Mouse (Mus musculus) layer of hippocampus, adult 2 months (tissue): ENCODE data around the gene Cfap58. TPM values are rescaled to one million over a fixed set of nuclear protein-coding genes. Genes with fewer than 3 reads are reported as not detected.
A peak's percentile ranks its signal among the peaks of the same experiment; 100 is the strongest.

ENCODE experiments used
- DNase-seq, 2 experiments: peaks; one replicate each; pipeline ENCODE4 v3.0.0; 2022; ENCODE audit warnings: low spot score in 2 of 2
- H3K27ac ChIP-seq: fragments of 200-600 bp; 2 replicates; pipeline ENCODE4 v1.8.1; 2022
- H3K4me3 ChIP-seq: fragments of 200-600 bp; 2 replicates; pipeline ENCODE4 v1.8.1; 2022; ENCODE audit warnings: mild to moderate bottlenecking
- CTCF ChIP-seq: fragments of 200-600 bp; conservative IDR thresholded peaks from 2 replicates; pipeline ENCODE4 v1.8.1; 2022; ENCODE audit warnings: antibody characterized with exemption, mild to moderate bottlenecking, moderate library complexity
- long read RNA-seq, 2 experiments: library from polyadenylated mRNA; stranded (forward); transcript quantifications; one replicate each; pipeline ENCODE4 v2.0.0; 2021; ENCODE audit warnings: borderline mapping rate in 2 of 2
- total RNA-seq, 2 experiments: library from RNA; stranded (reverse); gene quantifications; 2 replicates each; pipeline ENCODE4 v1.2.3; 2021

Gene Cfap58
- under 1 TPM; 0.34 to 0.49 TPM for total RNA-seq
- long read RNA-seq, experiment 1, partial matches to known transcripts, result 0 of 1 reads
- long read RNA-seq, experiment 1, other reads (novel, unspliced or antisense), result 1 of 1 reads
- long read RNA-seq, experiment 2, partial matches to known transcripts, result 0 of 1 reads
- long read RNA-seq, experiment 2, other reads (novel, unspliced or antisense), result 1 of 1 reads

GRCm38 (mm10) chr19:47937443-47938406 is at the start of gene Cfap58:
Cfap58 (plus strand) TSS chr19:47937675.
- peak; percentile 44 for TF ChIP-seq CTCF
- DNase-seq, result peak in 1 of 2 experiments; percentile 36
- Histone ChIP-seq H3K4me3 (peak within 1 kb of the TSS; percentile 54), H3K27ac (no peak within 1 kb of the TSS)

GRCm38 (mm10) chr19:47888037-47888436 is 49.4 kb upstream of the Cfap58 start:
- no peak overlapping the region for H3K4me3 ChIP-seq
- no peak overlapping the region for H3K27ac ChIP-seq
- no peak for DNase-seq
- no peak for TF ChIP-seq CTCF

- no peak overlapping the region for H3K27ac ChIP-seq
- H3K4me3 ChIP-seq, result no peak overlapping the region
- DNase-seq, result no peak
- no peak for TF ChIP-seq CTCF
Measured at GRCm38 (mm10) chr19:47890489-47891130, 46.9 kb upstream of the Cfap58 start.

- TF ChIP-seq CTCF, result no peak
- Histone ChIP-seq H3K27ac (no peak overlapping the region), H3K4me3 (no peak overlapping the region)
- no peak for DNase-seq
Measured at GRCm38 (mm10) chr19:47891562-47892312, 45.7 kb upstream of the Cfap58 start.

- H3K27ac ChIP-seq, result no peak overlapping the region
- DNase-seq, result no peak
- TF ChIP-seq CTCF, result no peak
- H3K4me3 ChIP-seq, result no peak overlapping the region
Measured at GRCm38 (mm10) chr19:47893092-47893491, 44.4 kb upstream of the Cfap58 start.

- Histone ChIP-seq H3K27ac (no peak overlapping the region), H3K4me3 (no peak overlapping the region)
- TF ChIP-seq CTCF, result no peak
- no peak for DNase-seq
Measured at GRCm38 (mm10) chr19:47898472-47899079, 38.9 kb upstream of the Cfap58 start.

GRCm38 (mm10) chr19:47900012-47900411 is 37.5 kb upstream of the Cfap58 start:
- no peak overlapping the region for H3K27ac ChIP-seq
- TF ChIP-seq CTCF, result peak; percentile 40
- DNase-seq, result no peak
- no peak overlapping the region for H3K4me3 ChIP-seq

- Histone ChIP-seq H3K4me3 (no peak overlapping the region), H3K27ac (no peak overlapping the region)
- TF ChIP-seq CTCF, result no peak
- DNase-seq, result no peak
Measured at GRCm38 (mm10) chr19:47900558-47900957, 36.9 kb upstream of the Cfap58 start.

GRCm38 (mm10) chr19:47902316-47903201 is 34.9 kb upstream of the Cfap58 start:
- no peak for TF ChIP-seq CTCF
- DNase-seq, result no peak
- H3K4me3 ChIP-seq, result no peak overlapping the region
- no peak overlapping the region for H3K27ac ChIP-seq

- no peak overlapping the region for H3K27ac ChIP-seq
- no peak for TF ChIP-seq CTCF
- no peak for DNase-seq
- H3K4me3 ChIP-seq, result no peak overlapping the region
Measured at GRCm38 (mm10) chr19:47903679-47904078, 33.8 kb upstream of the Cfap58 start.

GRCm38 (mm10) chr19:47905081-47905480 is 32.4 kb upstream of the Cfap58 start:
- no peak overlapping the region for H3K4me3 ChIP-seq
- no peak for DNase-seq
- no peak for TF ChIP-seq CTCF
- no peak overlapping the region for H3K27ac ChIP-seq

GRCm38 (mm10) chr19:47905603-47906002 is 31.9 kb upstream of the Cfap58 start:
- Histone ChIP-seq H3K4me3 (no peak overlapping the region), H3K27ac (no peak overlapping the region)
- TF ChIP-seq CTCF, result no peak
- no peak for DNase-seq
